Mouse (Mus musculus): ENCODE measurements around the gene Prkaa2. TPM values are rescaled to one million over a fixed set of nuclear protein-coding genes. Genes with fewer than 3 reads are reported as not detected.

Prkaa2 gene
- total and polyA plus RNA-seq, 3 experiments = not detected

DNA sequence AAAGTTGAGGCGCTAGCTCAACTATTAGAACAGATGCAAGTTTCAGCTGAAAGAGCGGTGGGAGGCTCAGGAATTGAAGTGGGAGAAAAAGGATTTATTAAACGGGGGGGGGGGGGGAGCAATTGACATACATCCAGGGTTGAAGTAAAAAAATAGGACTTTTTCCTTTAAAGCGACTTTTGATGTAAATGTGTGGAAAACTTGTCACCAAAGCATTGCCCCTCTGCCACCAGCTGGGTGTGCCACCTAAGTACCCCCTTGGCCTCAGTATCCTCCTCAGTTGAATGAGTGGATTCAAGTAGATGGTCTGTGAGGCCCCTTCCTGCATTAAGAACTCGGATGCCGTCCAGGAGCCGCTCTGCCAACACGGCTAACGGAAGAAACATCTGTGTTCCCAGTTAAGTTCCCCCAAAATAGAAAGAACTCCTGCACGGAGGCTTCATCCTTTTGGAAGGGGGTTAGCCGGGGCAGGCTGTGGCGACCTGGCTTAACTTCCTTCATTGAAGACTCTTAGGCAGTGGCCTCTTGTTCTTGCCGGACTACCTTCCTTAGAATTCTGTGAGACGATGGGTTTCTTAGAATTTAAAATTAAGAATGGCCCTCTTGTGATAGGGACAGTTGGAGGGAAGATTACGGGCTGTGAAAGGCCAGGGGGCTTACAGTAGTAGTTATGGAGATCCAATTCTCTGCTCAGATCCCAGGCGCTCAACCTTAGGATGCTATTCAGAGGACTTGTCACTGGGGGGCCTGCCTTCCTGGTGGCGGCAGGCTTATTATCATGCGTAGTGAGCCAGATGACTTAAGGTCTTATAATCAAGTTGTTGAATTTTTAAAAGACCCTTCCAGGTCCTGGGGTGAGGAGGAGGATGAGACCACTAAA lies 49.2 kb upstream of the Prkaa2 start:
- H3K36me3 ChIP-seq (ENCODE audit: control insufficient read depth in 1 of 2, insufficient read depth in 2 of 2, low read length in 2 of 2) = no peaks in the 10 kb centered on the region
- DNase-seq (ENCODE audit: low read depth, low spot score) = no peak
- TF ChIP-seq CTCF (IDR thresholded peaks at IDR 0.05 in 2 of 3, conservative IDR thresholded peaks at IDR 0.05 in 1 of 3; ENCODE audit: control insufficient read depth in 1 of 3, insufficient read depth in 1 of 3, low read depth in 2 of 3, low read length in 3 of 3, poor library complexity in 1 of 3, severe bottlenecking in 1 of 3) = no peak
- TF ChIP-seq ZNF384 (IDR thresholded peaks at IDR 0.05; ENCODE audit: low read depth, low read length) = no peak
- no peak for TF ChIP-seq MXI1 (IDR thresholded peaks at IDR 0.05; ENCODE audit: low read depth, low read length)
- no peak for TF ChIP-seq GATA1 (IDR thresholded peaks at IDR 0.05; ENCODE audit: low read depth, low read length)
- TF ChIP-seq EP300 (IDR thresholded peaks at IDR 0.05; ENCODE audit: low read depth in 1 of 2, low read length in 2 of 2) = no peak
- TF ChIP-seq TCF12 (IDR thresholded peaks at IDR 0.05; ENCODE audit: low read depth, low read length) = no peak
- no peak for TF ChIP-seq SMC3 (IDR thresholded peaks at IDR 0.05; ENCODE audit: low read depth, low read length)
- H3K9me3 ChIP-seq (replicated peaks; ENCODE audit: insufficient read depth, low read length) = no peaks in the 10 kb centered on the region
- no peaks in the 10 kb centered on the region for H3K27me3 ChIP-seq (ENCODE audit: control insufficient read depth in 1 of 2, insufficient read depth in 2 of 2, low read length in 2 of 2)
- H3K4me1 ChIP-seq (ENCODE audit: control insufficient read depth in 1 of 2, insufficient read depth in 2 of 2, low read length in 2 of 2) = no peaks in the 10 kb centered on the region
- H3K27ac ChIP-seq (ENCODE audit: control insufficient read depth, low read depth, low read length) = no peak overlapping the region
- no peak overlapping the region for H3K4me3 ChIP-seq (ENCODE audit: control insufficient read depth in 1 of 2, insufficient read depth in 1 of 2, low read depth in 2 of 2, low read length in 2 of 2)
- no peaks in the 10 kb centered on the region for H3K79me2 ChIP-seq (ENCODE audit: control insufficient read depth, insufficient read depth, low read length, poor library complexity)
- H3K9ac ChIP-seq (ENCODE audit: control insufficient read depth, low read depth, low read length, poor library complexity, severe bottlenecking) = no peak overlapping the region

DNA sequence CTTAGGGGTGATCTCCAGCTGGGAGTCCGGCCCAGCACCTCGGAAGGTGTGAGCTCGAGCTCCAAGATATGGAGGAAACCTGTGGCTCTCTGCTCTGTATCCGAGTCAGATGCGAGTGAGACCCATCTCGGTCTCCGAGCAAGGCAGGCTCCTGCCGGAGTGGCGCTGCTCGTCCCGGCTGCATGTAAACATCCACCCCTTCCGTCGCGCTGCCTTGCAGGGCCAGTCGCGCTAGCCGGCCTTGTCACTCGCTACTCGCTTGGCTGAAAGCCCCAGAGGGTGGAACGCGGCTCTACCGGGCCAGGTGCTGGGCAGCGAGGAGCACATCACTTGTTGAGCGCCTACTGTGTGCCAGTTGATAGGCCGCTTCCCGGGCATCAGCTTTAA lies 48.5 kb upstream of the Prkaa2 start:
- Histone ChIP-seq H3K27ac (ENCODE audit: control insufficient read depth, low read depth, low read length) (no peak overlapping the region), H3K4me1 (ENCODE audit: control insufficient read depth in 1 of 2, insufficient read depth in 2 of 2, low read length in 2 of 2) (no peaks in the 10 kb centered on the region), H3K36me3 (ENCODE audit: control insufficient read depth in 1 of 2, insufficient read depth in 2 of 2, low read length in 2 of 2) (no peaks in the 10 kb centered on the region), H3K79me2 (ENCODE audit: control insufficient read depth, insufficient read depth, low read length, poor library complexity) (no peaks in the 10 kb centered on the region), H3K9me3 (replicated peaks; ENCODE audit: insufficient read depth, low read length) (no peaks in the 10 kb centered on the region), H3K4me3 (ENCODE audit: control insufficient read depth in 1 of 2, insufficient read depth in 1 of 2, low read depth in 2 of 2, low read length in 2 of 2) (no peak overlapping the region), H3K27me3 (ENCODE audit: control insufficient read depth in 1 of 2, insufficient read depth in 2 of 2, low read length in 2 of 2) (no peaks in the 10 kb centered on the region), H3K9ac (ENCODE audit: control insufficient read depth, low read depth, low read length, poor library complexity, severe bottlenecking) (no peak overlapping the region)
- DNase-seq (ENCODE audit: low read depth, low spot score) = no peak
- TF ChIP-seq MYB (IDR thresholded peaks at IDR 0.05; ENCODE audit: low read depth, low read length) (no peak), BHLHE40 (IDR thresholded peaks at IDR 0.05; ENCODE audit: borderline replicate concordance, low read depth, low read length) (no peak), TCF12 (IDR thresholded peaks at IDR 0.05; ENCODE audit: low read depth, low read length) (no peak), POLR2AphosphoS2 (IDR thresholded peaks at IDR 0.05; ENCODE audit: low read length) (no peak), ELF1 (IDR thresholded peaks at IDR 0.05; ENCODE audit: low read depth, low read length) (no peak), MEF2A (IDR thresholded peaks at IDR 0.05; ENCODE audit: extremely low read depth, insufficient replicate concordance, low read depth, low read length, poor library complexity, severe bottlenecking) (no peak), MAFK (IDR thresholded peaks at IDR 0.05; ENCODE audit: borderline replicate concordance, low read depth, low read length) (no peak)
